Mouse (Mus musculus) thymus, adult 2 months (tissue): ENCODE data around the gene Spats2.

Experiments
- CTCF ChIP-seq: fragments of 200-500 bp; IDR thresholded peaks from 2 replicates; pipeline ENCODE4 v1.5.1; 2012; ENCODE audit warnings: mild to moderate bottlenecking, control low read depth, low read length, moderate library complexity, borderline replicate concordance; ENCODE audit not compliant: control insufficient read depth, poor library complexity, insufficient read depth; ENCODE audit errors: extremely low read depth
- POLR2A ChIP-seq: fragments of 200-500 bp; IDR thresholded peaks from 2 replicates; pipeline ENCODE4 v1.6.1; 2012; ENCODE audit warnings: mild to moderate bottlenecking, low read length, control low read depth, moderate library complexity; ENCODE audit not compliant: control insufficient read depth, poor library complexity, insufficient read depth; ENCODE audit errors: extremely low read depth

DNA sequence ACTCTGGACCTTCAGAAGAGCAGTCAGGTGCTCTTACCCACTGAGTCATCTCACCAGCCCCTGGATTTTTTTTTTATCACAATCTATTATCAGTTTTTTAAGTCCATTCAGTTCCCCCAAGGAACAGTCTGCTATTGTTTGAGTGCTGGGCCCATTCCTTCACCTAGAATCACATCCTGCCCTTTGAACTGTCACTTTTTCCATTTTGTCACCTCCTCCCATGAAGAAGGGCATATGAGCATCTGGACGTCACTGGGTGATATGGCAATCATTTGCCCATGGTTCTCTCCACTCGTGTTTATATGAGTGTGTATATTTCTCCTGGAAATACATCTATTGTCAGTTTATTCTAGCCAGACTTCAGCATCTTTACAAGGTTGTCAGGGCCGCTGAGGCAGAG lies 17.9 kb upstream of the Spats2 start:
- TF ChIP-seq CTCF (no peak), POLR2A (no peak)
